Mouse (Mus musculus) frontal cortex, postnatal 25 days (tissue): Measurements from ENCODE around the gene Vmn1r217.
"Not testable (repeated sequence)": the region's sequence is repeated elsewhere in the genome, so short reads cannot be mapped to it uniquely, and the experiment has no call there.

Experiments used
- DNase-seq, 2 experiments: peaks; one replicate each; pipeline ENCODE4 v3.0.0; 2022; ENCODE audit warnings: low spot score in 2 of 2

Gene Vmn1r217

GRCm38 (mm10) chr13:23118126-23118525 is at the start of gene Vmn1r217:
Vmn1r217 (minus strand) TSS chr13:23118226.
- DNase-seq = not testable (repeated sequence)

- not testable (repeated sequence) for DNase-seq
These were observed 48.4 kb upstream of the Vmn1r217 start for GRCm38 (mm10) chr13:23166471-23166870.

DNA sequence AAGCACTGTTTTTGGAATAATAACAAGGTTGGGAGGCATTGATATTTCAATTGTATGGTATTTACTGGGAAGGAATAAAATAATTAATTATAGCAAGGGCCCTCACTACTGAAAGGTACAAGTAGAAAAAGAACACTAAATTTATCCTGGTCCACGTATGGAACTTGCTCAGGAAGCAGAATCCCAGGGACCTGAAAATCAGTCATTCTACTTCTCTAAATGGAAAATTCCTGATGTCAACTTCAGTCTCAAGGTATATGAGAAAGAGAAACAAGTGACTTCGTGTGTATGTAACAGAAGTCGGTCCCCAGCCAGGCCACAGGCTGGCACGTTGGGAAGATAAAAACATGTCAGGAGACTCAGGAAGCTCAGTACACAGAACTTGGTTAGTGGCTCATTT is 41.0 kb upstream of the Vmn1r217 start, which contains the start of gene Vmn1r219:
Gene Vmn1r219, plus strand, starts transcription at position 301 of the 400 bp plus-strand sequence.
- DNase-seq = no peak

- DNase-seq = no peak
These were observed 39.8 kb upstream of the Vmn1r217 start for GRCm38 (mm10) chr13:23157848-23158247.

DNA sequence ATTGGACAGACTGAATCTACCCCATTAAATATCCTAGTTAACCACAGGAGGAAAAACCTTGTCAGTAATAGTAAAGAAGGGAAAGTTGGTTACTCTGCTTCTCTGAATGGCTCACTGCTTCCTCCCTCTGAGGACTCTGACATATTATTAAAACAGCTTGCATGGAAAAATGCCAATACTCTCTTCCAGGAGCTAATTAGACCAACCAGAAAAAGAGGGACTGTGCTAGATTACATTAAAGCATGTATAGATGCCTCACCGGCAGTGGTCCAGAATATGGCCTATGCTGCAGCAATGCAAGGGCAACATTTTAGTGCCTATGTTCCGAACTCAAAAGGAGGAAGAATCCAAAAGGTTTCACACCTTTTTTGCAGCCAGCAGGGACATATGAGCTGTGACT is 20.9 kb upstream of the Vmn1r217 start:
- no peak for DNase-seq

- DNase-seq = no peak
These were observed 15.5 kb upstream of the Vmn1r217 start for GRCm38 (mm10) chr13:23133501-23133900.

DNA sequence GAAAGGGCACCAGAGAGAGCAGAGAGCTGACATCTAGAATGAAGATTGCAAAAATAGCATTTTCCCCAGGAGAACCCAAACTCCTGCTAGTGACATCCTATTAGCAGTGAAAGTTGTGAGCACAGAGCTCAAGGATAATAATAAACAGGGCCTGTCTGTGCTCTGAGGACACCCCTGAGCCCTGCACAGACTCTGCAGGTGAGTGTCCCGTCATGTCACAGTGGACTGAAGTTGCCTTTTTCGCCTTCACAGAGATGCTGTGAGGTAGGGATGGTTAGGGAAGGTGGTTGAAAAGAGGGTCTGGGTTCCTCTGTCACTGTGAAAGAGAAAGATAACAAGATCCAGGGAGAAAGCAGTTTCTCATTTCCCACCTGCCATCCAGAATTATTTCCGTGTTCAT is 15.1 kb upstream of the Vmn1r217 start, which contains the start of gene Vmn1r218:
Gene Vmn1r218, plus strand, starts transcription at position 57 of the 400 bp plus-strand sequence.
- DNase-seq = no peak

- no peak for DNase-seq
These were observed 2.6 kb upstream of the Vmn1r217 start for GRCm38 (mm10) chr13:23120611-23121010.

DNA sequence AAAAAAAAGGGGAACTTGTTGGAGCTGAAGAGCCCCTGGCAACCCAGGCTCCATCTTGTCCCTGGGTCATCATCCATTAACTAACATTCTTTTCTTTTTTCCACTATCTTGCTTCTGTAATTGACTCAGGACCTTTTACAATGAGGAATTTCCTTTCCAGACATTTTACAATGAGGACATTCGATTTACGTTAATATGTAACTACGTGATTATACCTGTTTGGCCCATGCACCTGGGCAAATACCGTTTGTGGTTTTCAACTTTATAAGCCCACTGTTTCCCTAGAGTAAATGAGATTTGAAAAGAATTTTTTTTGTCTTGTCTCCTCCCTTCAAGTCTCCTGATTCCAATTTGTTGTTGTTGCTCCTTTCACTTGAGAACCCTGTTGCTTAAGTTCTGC is 23.6 kb downstream of the Vmn1r217 start:
- no peak for DNase-seq

GRCm38 (mm10) chr13:23069312-23069711 is 48.7 kb downstream of the Vmn1r217 start:
- no peak for DNase-seq

DNA sequence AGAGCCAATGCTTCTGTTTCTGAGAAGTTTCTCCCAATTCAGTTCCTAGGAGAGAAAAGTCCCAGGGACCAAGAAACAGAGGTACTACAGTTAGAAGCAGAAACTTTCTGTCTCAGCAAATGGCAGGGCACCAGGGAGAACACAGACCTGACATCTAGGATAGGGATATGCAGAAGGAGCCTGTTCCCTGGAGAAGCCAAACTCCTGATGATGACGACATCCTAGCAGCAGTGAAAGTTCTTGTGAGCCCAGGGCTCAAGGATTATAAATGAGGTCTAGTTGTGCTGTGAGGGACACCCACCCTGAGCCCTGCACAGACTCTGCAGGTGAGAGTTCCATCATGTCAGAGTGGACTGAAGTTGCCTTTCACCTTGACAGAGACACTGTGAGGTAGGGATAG is 50.3 kb downstream of the Vmn1r217 start, which contains the start of gene Vmn1r215:
Gene Vmn1r215, plus strand, starts transcription at position 301 of the 400 bp plus-strand sequence.
- DNase-seq = no peak

GRCm38 (mm10) chr13:23057778-23058177 is 60.2 kb downstream of the Vmn1r217 start:
- DNase-seq = no peak
